15 mouse cellular contexts compared by ENCODE assay signal in genomic region chr7:4793248-4793647, GRCm38 (mm10). TPM values are rescaled to one million over a fixed set of nuclear protein-coding genes. Genes with fewer than 3 reads are reported as not detected.
DNase-seq lines count a peak whose midpoint lies in the region; ATAC-seq and TF ChIP-seq lines count a peak whose summit lies in the region.
"Not testable (repeated sequence)": the region's sequence is repeated elsewhere in the genome, so short reads cannot be mapped to it uniquely, and the experiment has no call there.
"Had no signal": no experiment of that assay in that cellular context is flagged by ENCODE, and none has a peak within 500 bp of the region (broad histone marks: within the 10 kb centered on the region; RNA-seq: fewer than 3 reads in every experiment).

No protein-coding gene starts in this region.

- peak overlapping the region; percentile 86 for H3K4me3 ChIP-seq in forebrain, embryonic 12.5 days (replicated peaks)
- H3K4me3 ChIP-seq in heart, embryonic 16.5 days (ENCODE audit: low read length) = peak overlapping the region; percentile 97
- peak overlapping the region; percentile 99 for H3K4me3 ChIP-seq in kidney, adult 2 months (ENCODE audit: insufficient read depth, low read depth, low read length)
- peak overlapping the region; percentile 76 for H3K4me3 ChIP-seq in limb, embryonic 15.5 days
- H3K4me3 ChIP-seq in macrophage (ENCODE audit: inconsistent target) = peak overlapping the region; percentile 95
- peak overlapping the region; percentile 76 for H3K4me3 ChIP-seq in neural tube, embryonic 14.5 days (ENCODE audit: low read depth, low read length)

- H3K36me3 ChIP-seq in forebrain, embryonic 12.5 days (replicated peaks) = peaks cover 38% of the 10 kb centered on the region
- peaks cover 33% of the 10 kb centered on the region for H3K36me3 ChIP-seq in heart, embryonic 16.5 days (ENCODE audit: control insufficient read depth, insufficient read depth)
- H3K36me3 ChIP-seq in kidney, adult 2 months (ENCODE audit: control insufficient read depth, insufficient read depth, low read length) = not testable (repeated sequence)
- H3K36me3 ChIP-seq in limb, embryonic 15.5 days = peaks cover 37% of the 10 kb centered on the region
- peaks cover 21% of the 10 kb centered on the region for H3K36me3 ChIP-seq in macrophage (ENCODE audit: inconsistent target)
- H3K36me3 ChIP-seq in neural tube, embryonic 14.5 days (ENCODE audit: control insufficient read depth, insufficient read depth, low read length) = peaks cover 25% of the 10 kb centered on the region

- H3K9ac ChIP-seq in forebrain, embryonic 12.5 days = peak overlapping the region; percentile 94
- peak overlapping the region; percentile 99 for H3K9ac ChIP-seq in heart, embryonic 16.5 days (ENCODE audit: low read length)
- H3K9ac ChIP-seq in limb, embryonic 15.5 days = peak overlapping the region; percentile 81
- H3K9ac ChIP-seq in neural tube, embryonic 14.5 days (replicated peaks; ENCODE audit: low read depth, low read length) = peak overlapping the region; percentile 89

- H3K79me2 ChIP-seq in macrophage (ENCODE audit: inconsistent target) = peaks cover 18% of the 10 kb centered on the region

- H3K4me1 ChIP-seq in forebrain, embryonic 12.5 days = peaks cover 24% of the 10 kb centered on the region
- H3K4me1 ChIP-seq in heart, embryonic 16.5 days (ENCODE audit: control insufficient read depth, insufficient read depth, low read length) = peaks cover 17% of the 10 kb centered on the region
- peaks cover 10% of the 10 kb centered on the region; the same call in 1 of the 2 replicates for H3K4me1 ChIP-seq in kidney, adult 2 months (ENCODE audit: control insufficient read depth, insufficient read depth, low read length)
- H3K4me1 ChIP-seq in limb, embryonic 15.5 days = peaks cover 27% of the 10 kb centered on the region
- H3K4me1 ChIP-seq in neural tube, embryonic 14.5 days (ENCODE audit: control insufficient read depth, insufficient read depth, low read length) = peaks cover 12% of the 10 kb centered on the region

- peak; percentile 42 for DNase-seq in cerebellum, adult 11-12 months
- DNase-seq in kidney, adult 2 months = not testable (repeated sequence)
- DNase-seq in thymus, postnatal 4 days = peak; percentile 46

- peaks cover 21% of the 10 kb centered on the region for H3K27me3 ChIP-seq in forebrain, embryonic 12.5 days
- H3K27me3 ChIP-seq in heart, embryonic 16.5 days (ENCODE audit: control insufficient read depth, insufficient read depth, low read length); kidney, adult 2 months (replicated peaks; ENCODE audit: control insufficient read depth, insufficient read depth, low read length); limb, embryonic 15.5 days; neural tube, embryonic 14.5 days (ENCODE audit: control insufficient read depth, insufficient read depth, low read length): not testable (repeated sequence)

- H3K27ac ChIP-seq in forebrain, embryonic 12.5 days = peak overlapping the region; percentile 88
- peak overlapping the region; percentile 88 for H3K27ac ChIP-seq in heart, embryonic 16.5 days (ENCODE audit: low read length)
- H3K27ac ChIP-seq in kidney, adult 2 months (ENCODE audit: insufficient read depth, low read depth, low read length) = peak overlapping the region; percentile 93; the same call in 1 of the 2 replicates
- H3K27ac ChIP-seq in limb, embryonic 15.5 days = peak overlapping the region; percentile 98
- peak overlapping the region; percentile 85 for H3K27ac ChIP-seq in macrophage
- H3K27ac ChIP-seq in neural tube, embryonic 14.5 days (ENCODE audit: low read depth, low read length) = peak overlapping the region; percentile 87

- not testable (repeated sequence) for TF ChIP-seq CTCF in kidney, adult 2 months (conservative IDR thresholded peaks at IDR 0.05; ENCODE audit: insufficient read depth, insufficient read length, low read depth, low read length)

- not testable (repeated sequence) for H3K9me3 ChIP-seq in forebrain, embryonic 12.5 days; heart, embryonic 16.5 days (replicated peaks; ENCODE audit: control insufficient read depth, low read length); limb, embryonic 15.5 days; neural tube, embryonic 14.5 days (ENCODE audit: control insufficient read depth, low read length)

- peak overlapping the region; percentile 85 for H3K4me2 ChIP-seq in forebrain, embryonic 12.5 days
- peak overlapping the region; percentile 69 for H3K4me2 ChIP-seq in heart, embryonic 16.5 days (ENCODE audit: low read depth, low read length)
- H3K4me2 ChIP-seq in limb, embryonic 15.5 days = peak overlapping the region; percentile 60
- peak overlapping the region; percentile 84 for H3K4me2 ChIP-seq in neural tube, embryonic 14.5 days (ENCODE audit: low read depth, low read length)

- not testable (repeated sequence) for TF ChIP-seq POLR2A in kidney, adult 2 months (IDR thresholded peaks at IDR 0.05; ENCODE audit: low read depth, low read length)

- 0 out of 2 replicates have a peak, but pooled peaks have one; percentile 7 for ATAC-seq in forebrain, embryonic 12.5 days (ENCODE audit: low FRiP score)
- peak; percentile 3; the same call in 1 of the 2 replicates for ATAC-seq in heart, embryonic 16.5 days (replicated peaks; ENCODE audit: extremely low read depth, insufficient read depth, low FRiP score)
- not testable (repeated sequence) for ATAC-seq in limb, embryonic 15.5 days (ENCODE audit: insufficient number of reproducible peaks, low FRiP score, low TSS enrichment, low read depth); neural tube, embryonic 14.5 days (ENCODE audit: low read depth)

- WGBS in forebrain, embryonic 12.5 days = 1% methylated on average over 31 of the region's 31 CpGs
- WGBS in heart, embryonic 16.5 days = under 1% methylated on average over 31 of the region's 31 CpGs
- WGBS in kidney, adult 2 months = under 1% methylated on average over 31 of the region's 31 CpGs
- under 1% methylated on average over 31 of the region's 31 CpGs for WGBS in limb, embryonic 15.5 days
- WGBS in macrophage (ENCODE audit: missing documents) = under 1% methylated on average over 26 of the region's 31 CpGs
- 1% methylated on average over 30 of the region's 31 CpGs for WGBS in neural tube, embryonic 14.5 days

RNA-seq across cellular contexts. Expression of gene Rpl28, which starts 0.6 kb away (rescaled TPM):
- polyA plus RNA-seq in forebrain, embryonic 12.5 days (2016; fragmentation: Nextera tagmentation; extraction: Ambion mirVana) = 306 and 310 TPM in 2 replicates
- 191 and 205 TPM in 2 replicates for polyA plus RNA-seq in heart, embryonic 16.5 days (2015; fragmentation: Nextera tagmentation; extraction: Ambion mirVana)
- polyA plus RNA-seq in kidney, adult 2 months (2012; rRNA removed) = 340 and 597 TPM in 2 replicates
- 298 and 362 TPM in 2 replicates for polyA plus RNA-seq in limb, embryonic 15.5 days (2015; fragmentation: Nextera tagmentation; extraction: Ambion mirVana)
- total RNA-seq in macrophage (2018; cell fraction: chromatin; rRNA removed) = 100 to 1,000 TPM in 3 of 26 experiments, 10 to 100 TPM in 23; 45.3 to 154 (median 79.3) TPM
- total RNA-seq in macrophage (2018; cell fraction: cytosol; rRNA removed) = 1,000 to 10,000 TPM in 10 of 26 experiments, 100 to 1,000 TPM in 16; 439 to 1,571 (median 764) TPM
- total RNA-seq in macrophage (2018; cell fraction: nucleus; rRNA removed) = 100 to 1,000 TPM in 22 of 26 experiments, 10 to 100 TPM in 4; 74.0 to 212 (median 127) TPM
- 395 to 534 TPM (median 483 TPM) in 3 replicates for polyA plus RNA-seq in macrophage (2018)
- polyA plus RNA-seq in neural tube, embryonic 14.5 days (2014; fragmentation: Nextera tagmentation; extraction: Ambion mirVana) = 154 and 173 TPM in 2 replicates

RNA-seq across cellular contexts. Expression of gene Tmem238, which starts 3.8 kb away (rescaled TPM):
- polyA plus RNA-seq in forebrain, embryonic 12.5 days (2016; fragmentation: Nextera tagmentation; extraction: Ambion mirVana) = 2.7 and 3.6 TPM in 2 replicates
- polyA plus RNA-seq in heart, embryonic 16.5 days (2015; fragmentation: Nextera tagmentation; extraction: Ambion mirVana) = 5.8 and 6.7 TPM in 2 replicates
- polyA plus RNA-seq in kidney, adult 2 months (2012; rRNA removed) = 57.8 and 87.8 TPM in 2 replicates
- 14.1 and 15.7 TPM in 2 replicates for polyA plus RNA-seq in limb, embryonic 15.5 days (2015; fragmentation: Nextera tagmentation; extraction: Ambion mirVana)
- 1 to 10 TPM in 2 of 26 experiments, under 1 TPM in 1, not detected in 23; 0.53 to 1.5 (median 1.2) TPM for total RNA-seq in macrophage (2018; cell fraction: chromatin; rRNA removed)
- total RNA-seq in macrophage (2018; cell fraction: cytosol; rRNA removed) = 1 to 10 TPM in 8 of 26 experiments, under 1 TPM in 18; 0.22 to 1.8 (median 0.77) TPM
- 1 to 10 TPM in 2 of 26 experiments, under 1 TPM in 7, not detected in 17; 0.39 to 1.4 (median 0.51) TPM for total RNA-seq in macrophage (2018; cell fraction: nucleus; rRNA removed)
- 0.67 to 1.6 TPM (median 0.70 TPM) in 3 replicates for polyA plus RNA-seq in macrophage (2018)
- 3.5 and 3.6 TPM in 2 replicates for polyA plus RNA-seq in neural tube, embryonic 14.5 days (2014; fragmentation: Nextera tagmentation; extraction: Ambion mirVana)

RNA-seq across cellular contexts. Expression of gene Tmem190, which starts 10.5 kb away (rescaled TPM):
- polyA plus RNA-seq in forebrain, embryonic 12.5 days (2016; fragmentation: Nextera tagmentation; extraction: Ambion mirVana) = not detected in 2 replicates
- polyA plus RNA-seq in heart, embryonic 16.5 days (2015; fragmentation: Nextera tagmentation; extraction: Ambion mirVana) = not detected in 2 replicates
- polyA plus RNA-seq in kidney, adult 2 months (2012; rRNA removed) = 0.31 TPM in 1 of 2 replicates, not detected in the other
- 0.38 and 0.68 TPM in 2 replicates for polyA plus RNA-seq in limb, embryonic 15.5 days (2015; fragmentation: Nextera tagmentation; extraction: Ambion mirVana)
- not detected for total RNA-seq in macrophage (2018; cell fraction: chromatin; rRNA removed)
- not detected for total RNA-seq in macrophage (2018; cell fraction: cytosol; rRNA removed)
- total RNA-seq in macrophage (2018; cell fraction: nucleus; rRNA removed) = not detected
- not detected in 3 replicates for polyA plus RNA-seq in macrophage (2018)
- polyA plus RNA-seq in neural tube, embryonic 14.5 days (2014; fragmentation: Nextera tagmentation; extraction: Ambion mirVana) = 0.46 TPM in 1 of 2 replicates, not detected in the other
- total RNA-seq: adrenal gland, postnatal 10 days; gastrocnemius, postnatal 10 days; heart, postnatal 36 days; left cerebral cortex, postnatal 14 days; megakaryocyte-erythroid progenitor cell, adult 5-6 weeks had no signal
- polyA plus RNA-seq: large intestine, adult 2 months; urinary bladder, adult 2 months had no signal

RNA-seq across cellular contexts. Expression of gene Il11, which starts 10.6 kb away (rescaled TPM):
- 0.24 and 0.77 TPM in 2 replicates for polyA plus RNA-seq in forebrain, embryonic 12.5 days (2016; fragmentation: Nextera tagmentation; extraction: Ambion mirVana)
- polyA plus RNA-seq in heart, embryonic 16.5 days (2015; fragmentation: Nextera tagmentation; extraction: Ambion mirVana) = 0.11 and 0.20 TPM in 2 replicates
- polyA plus RNA-seq in kidney, adult 2 months (2012; rRNA removed) = 0.13 and 0.24 TPM in 2 replicates
- polyA plus RNA-seq in limb, embryonic 15.5 days (2015; fragmentation: Nextera tagmentation; extraction: Ambion mirVana) = 0.49 and 0.63 TPM in 2 replicates
- not detected for total RNA-seq in macrophage (2018; cell fraction: chromatin; rRNA removed)
- total RNA-seq in macrophage (2018; cell fraction: cytosol; rRNA removed) = not detected
- not detected for total RNA-seq in macrophage (2018; cell fraction: nucleus; rRNA removed)
- not detected in 3 replicates for polyA plus RNA-seq in macrophage (2018)
- polyA plus RNA-seq in neural tube, embryonic 14.5 days (2014; fragmentation: Nextera tagmentation; extraction: Ambion mirVana) = 0.44 and 0.48 TPM in 2 replicates
- total RNA-seq: heart, postnatal 36 days; megakaryocyte-erythroid progenitor cell, adult 5-6 weeks had no signal

RNA-seq across cellular contexts. Expression of gene Ube2s, which starts 19.1 kb away (rescaled TPM):
- 434 and 445 TPM in 2 replicates for polyA plus RNA-seq in forebrain, embryonic 12.5 days (2016; fragmentation: Nextera tagmentation; extraction: Ambion mirVana)
- polyA plus RNA-seq in heart, embryonic 16.5 days (2015; fragmentation: Nextera tagmentation; extraction: Ambion mirVana) = 338 and 342 TPM in 2 replicates
- polyA plus RNA-seq in kidney, adult 2 months (2012; rRNA removed) = 240 and 301 TPM in 2 replicates
- polyA plus RNA-seq in limb, embryonic 15.5 days (2015; fragmentation: Nextera tagmentation; extraction: Ambion mirVana) = 270 and 282 TPM in 2 replicates
- 10 to 100 TPM; 17.8 to 94.6 (median 39.8) TPM for total RNA-seq in macrophage (2018; cell fraction: chromatin; rRNA removed)
- 100 to 1,000 TPM in 23 of 26 experiments, 10 to 100 TPM in 3; 90.7 to 283 (median 123) TPM for total RNA-seq in macrophage (2018; cell fraction: cytosol; rRNA removed)
- total RNA-seq in macrophage (2018; cell fraction: nucleus; rRNA removed) = 100 to 1,000 TPM in 1 of 26 experiments, 10 to 100 TPM in 25; 23.9 to 139 (median 54.8) TPM
- polyA plus RNA-seq in macrophage (2018) = 69.0 to 174 TPM (median 124 TPM) in 3 replicates
- 249 and 263 TPM in 2 replicates for polyA plus RNA-seq in neural tube, embryonic 14.5 days (2014; fragmentation: Nextera tagmentation; extraction: Ambion mirVana)
